20 mouse cellular contexts compared by ENCODE assay signal in the genomic region with DNA sequence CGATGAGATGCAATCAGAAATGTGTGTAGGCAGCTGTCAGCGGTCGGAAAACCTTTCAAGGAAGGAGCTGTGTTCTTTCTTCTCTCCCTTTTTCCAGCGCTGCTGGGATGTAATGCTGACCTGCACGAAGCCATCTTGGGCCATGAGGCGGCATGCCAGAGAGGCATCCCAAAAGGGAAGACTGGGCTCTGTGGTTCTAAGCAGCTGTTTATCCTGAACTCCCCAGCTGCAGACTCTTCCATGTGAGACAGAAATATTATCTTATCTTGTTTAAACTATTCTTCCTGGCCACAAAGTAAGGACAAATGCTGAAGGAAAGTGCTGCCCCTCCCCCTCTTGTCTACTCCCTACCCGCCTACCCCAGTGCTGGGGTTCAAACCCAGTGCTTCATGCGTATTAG. TPM values are rescaled to one million over a fixed set of nuclear protein-coding genes. Genes with fewer than 3 reads are reported as not detected.
DNase-seq lines count a peak whose midpoint lies in the region; ATAC-seq lines count a peak whose summit lies in the region.
"Had no signal": no experiment of that assay in that cellular context is flagged by ENCODE, and none has a peak within 500 bp of the region (broad histone marks: within the 10 kb centered on the region; RNA-seq: fewer than 3 reads in every experiment).

No protein-coding gene starts in this region.

- peak; percentile 53 for DNase-seq in cerebellum, adult 11-12 months
- no peak for DNase-seq in cerebellum, adult 18-20 months
- DNase-seq in cerebellum, postnatal 25 days = peak; percentile 26 to 50
- no peak for DNase-seq in cerebellum, postnatal 4 days (ENCODE audit: low spot score in 2 of 2)
- DNase-seq in midbrain, embryonic 11.5 days (ENCODE audit: low spot score, missing footprints) = peak; percentile 70
- DNase-seq in right cerebral cortex, adult 2 months (ENCODE audit: low spot score in 2 of 2) = no peak
- DNase-seq: adrenal gland, adult 8-10 months; adrenal gland, postnatal 36 days; cerebellum, adult 8-10 months; forebrain, postnatal 0 days; gastrocnemius, postnatal 14 days; heart, adult 2 months; heart, postnatal 14 days had no signal

- H3K27ac ChIP-seq in midbrain, embryonic 11.5 days (ENCODE audit: low read depth, low read length) = no peak overlapping the region
- no peak overlapping the region for H3K27ac ChIP-seq in midbrain, embryonic 13.5 days
- H3K27ac ChIP-seq: embryonic facial prominence, embryonic 12.5 days; forebrain, embryonic 12.5 days; heart, adult 2 months; heart, embryonic 15.5 days; hindbrain, embryonic 13.5 days; hindbrain, postnatal 0 days had no signal

- H3K9ac ChIP-seq in midbrain, embryonic 11.5 days (ENCODE audit: low read length) = no peak overlapping the region
- H3K9ac ChIP-seq in midbrain, embryonic 13.5 days (replicated peaks) = no peak overlapping the region
- H3K9ac ChIP-seq: embryonic facial prominence, embryonic 12.5 days; forebrain, embryonic 12.5 days; forebrain, postnatal 0 days; heart, embryonic 15.5 days; hindbrain, embryonic 13.5 days had no signal

- no peaks in the 10 kb centered on the region for H3K27me3 ChIP-seq in midbrain, embryonic 11.5 days (ENCODE audit: control insufficient read depth, insufficient read depth, low read length)
- no peaks in the 10 kb centered on the region for H3K27me3 ChIP-seq in midbrain, embryonic 13.5 days
- H3K27me3 ChIP-seq: embryonic facial prominence, embryonic 12.5 days; forebrain, embryonic 12.5 days; heart, embryonic 15.5 days had no signal

- ATAC-seq in midbrain, embryonic 11.5 days (ENCODE audit: low FRiP score) = no peak
- no peak for ATAC-seq in midbrain, embryonic 13.5 days
- ATAC-seq: forebrain, postnatal 0 days; hindbrain, postnatal 0 days had no signal

- no peak overlapping the region for H3K4me3 ChIP-seq in midbrain, embryonic 11.5 days (ENCODE audit: low read depth, low read length)
- no peak overlapping the region for H3K4me3 ChIP-seq in midbrain, embryonic 13.5 days (replicated peaks)
- H3K4me3 ChIP-seq: embryonic facial prominence, embryonic 12.5 days; forebrain, embryonic 12.5 days; heart, adult 2 months; heart, embryonic 15.5 days; hindbrain, embryonic 13.5 days had no signal

- no peaks in the 10 kb centered on the region for H3K36me3 ChIP-seq in midbrain, embryonic 11.5 days (ENCODE audit: control insufficient read depth, insufficient read depth, low read length)
- H3K36me3 ChIP-seq in midbrain, embryonic 13.5 days = no peaks in the 10 kb centered on the region
- H3K36me3 ChIP-seq: embryonic facial prominence, embryonic 12.5 days; forebrain, embryonic 12.5 days; heart, embryonic 15.5 days; hindbrain, embryonic 13.5 days had no signal

- peaks cover 10% of the 10 kb centered on the region for H3K4me1 ChIP-seq in midbrain, embryonic 11.5 days (ENCODE audit: control insufficient read depth, insufficient read depth, low read length)
- peaks cover 18% of the 10 kb centered on the region for H3K4me1 ChIP-seq in midbrain, embryonic 13.5 days (replicated peaks)

- H3K9me3 ChIP-seq in midbrain, embryonic 11.5 days (ENCODE audit: control insufficient read depth, low read length) = no peaks in the 10 kb centered on the region
- H3K9me3 ChIP-seq in midbrain, embryonic 13.5 days = no peaks in the 10 kb centered on the region
- H3K9me3 ChIP-seq: embryonic facial prominence, embryonic 12.5 days; forebrain, embryonic 12.5 days; heart, embryonic 15.5 days; hindbrain, embryonic 13.5 days had no signal

- WGBS in midbrain, embryonic 11.5 days = 85% methylated on average over 8 of the region's 8 CpGs
- 85% methylated on average over 8 of the region's 8 CpGs for WGBS in midbrain, embryonic 13.5 days

- no peak overlapping the region for H3K4me2 ChIP-seq in midbrain, embryonic 11.5 days
- H3K4me2 ChIP-seq in midbrain, embryonic 13.5 days (replicated peaks) = no peak overlapping the region
- H3K4me2 ChIP-seq: embryonic facial prominence, embryonic 12.5 days; forebrain, embryonic 12.5 days; heart, embryonic 11.5 days; heart, embryonic 15.5 days; hindbrain, embryonic 13.5 days had no signal

RNA-seq across cellular contexts. Expression of gene Cbln3, which starts 3.2 kb away (rescaled TPM):
- polyA plus RNA-seq in midbrain, embryonic 11.5 days (2014; fragmentation: Nextera tagmentation; extraction: Ambion mirVana) = 0.03 and 0.23 TPM in 2 replicates
- 0.23 and 0.26 TPM in 2 replicates for polyA plus RNA-seq in midbrain, embryonic 13.5 days (2015; fragmentation: Nextera tagmentation; extraction: Ambion mirVana)

RNA-seq across cellular contexts. Expression of gene Khnyn, which starts 3.8 kb away (rescaled TPM):
- polyA plus RNA-seq in midbrain, embryonic 11.5 days (2014; fragmentation: Nextera tagmentation; extraction: Ambion mirVana) = 8.5 and 8.7 TPM in 2 replicates
- polyA plus RNA-seq in midbrain, embryonic 13.5 days (2015; fragmentation: Nextera tagmentation; extraction: Ambion mirVana) = 10.1 and 11.1 TPM in 2 replicates

RNA-seq across cellular contexts. Expression of gene Sdr39u1, which starts 19.1 kb away (rescaled TPM):
- polyA plus RNA-seq in midbrain, embryonic 11.5 days (2014; fragmentation: Nextera tagmentation; extraction: Ambion mirVana) = 25.0 and 27.8 TPM in 2 replicates
- polyA plus RNA-seq in midbrain, embryonic 13.5 days (2015; fragmentation: Nextera tagmentation; extraction: Ambion mirVana) = 89.4 and 92.5 TPM in 2 replicates

RNA-seq across cellular contexts. Expression of gene Nynrin, which starts 27.2 kb away (rescaled TPM):
- polyA plus RNA-seq in midbrain, embryonic 11.5 days (2014; fragmentation: Nextera tagmentation; extraction: Ambion mirVana) = 10.7 and 12.0 TPM in 2 replicates
- polyA plus RNA-seq in midbrain, embryonic 13.5 days (2015; fragmentation: Nextera tagmentation; extraction: Ambion mirVana) = 13.4 and 13.5 TPM in 2 replicates

RNA-seq across cellular contexts. Expression of gene Nfatc4, which starts 58.0 kb away (rescaled TPM):
- 9.9 and 11.5 TPM in 2 replicates for polyA plus RNA-seq in midbrain, embryonic 11.5 days (2014; fragmentation: Nextera tagmentation; extraction: Ambion mirVana)
- polyA plus RNA-seq in midbrain, embryonic 13.5 days (2015; fragmentation: Nextera tagmentation; extraction: Ambion mirVana) = 7.9 and 8.8 TPM in 2 replicates

Comparison
In these comparisons a context has a peak if more than half of its experiments do, and no peak if none do; other contexts are left out.
1. DNase-seq: peak in cerebellum, adult 11-12 months (single experiment), cerebellum, postnatal 25 days (2 of 2) and midbrain, embryonic 11.5 days (single experiment); none in cerebellum, adult 18-20 months (0 of 2), cerebellum, postnatal 4 days (0 of 2) and right cerebral cortex, adult 2 months (0 of 2).